Mouse (Mus musculus) heart, embryonic 14.5 days (tissue): ENCODE results near the gene Fam118b. TPM values are rescaled to one million over a fixed set of nuclear protein-coding genes. Genes with fewer than 3 reads are reported as not detected.
A peak's percentile ranks its signal among the peaks of the same experiment; 100 is the strongest.

Experiments
- ATAC-seq: fragments of 200-750 bp; cut with Nextera tagmentation; 2 replicates; pipeline ENCODE4 v1.8.0; 2017; ENCODE audit warnings: low read depth, moderate TSS enrichment; ENCODE audit not compliant: insufficient number of reproducible peaks, insufficient read depth, low FRiP score
- H3K27ac ChIP-seq, 2 experiments: fragments of 200-500 bp in 1 of 2; fragments of 300-500 bp in 1 of 2; sonication (generic) in 1 of 2; replicated peaks in 1 of 2; 2 replicates each; pipeline ENCODE4 v1.5.1; 2012 to 2014; ENCODE audit warnings: low read depth in 2 of 2, low read length in 2 of 2, control low read depth in 1 of 2, mild to moderate bottlenecking in 1 of 2, mixed read lengths in 1 of 2; ENCODE audit not compliant: control insufficient read depth in 1 of 2, insufficient read depth in 1 of 2
- H3K27me3 ChIP-seq: fragments of 300-500 bp; sonication (generic); 2 replicates; pipeline ENCODE4 v1.6.1; 2014; ENCODE audit warnings: mild to moderate bottlenecking, low read length, control low read depth; ENCODE audit not compliant: control insufficient read depth, insufficient read depth
- H3K36me3 ChIP-seq: fragments of 300-500 bp; sonication (generic); 2 replicates; pipeline ENCODE4 v1.6.1; 2014; ENCODE audit warnings: mild to moderate bottlenecking, control low read depth, low read length, mixed read lengths; ENCODE audit not compliant: control insufficient read depth, insufficient read depth
- H3K4me1 ChIP-seq, 2 experiments: fragments of 200-500 bp in 1 of 2; fragments of 300-500 bp in 1 of 2; sonication (generic) in 1 of 2; 2 replicates each; pipeline ENCODE4 v1.6.1; 2012 to 2014; ENCODE audit warnings: low read length in 2 of 2, control low read depth in 1 of 2, mixed read lengths in 1 of 2; ENCODE audit not compliant: control insufficient read depth in 2 of 2, insufficient read depth in 2 of 2
- H3K4me2 ChIP-seq: fragments of 300-500 bp; sonication (generic); 2 replicates; pipeline ENCODE4 v1.6.1; 2014; ENCODE audit warnings: mild to moderate bottlenecking, low read length
- H3K4me3 ChIP-seq, 2 experiments: fragments of 200-500 bp in 1 of 2; fragments of 300-500 bp in 1 of 2; sonication (generic) in 1 of 2; 2 replicates each; pipeline ENCODE4 v1.5.1; 2012 to 2014; ENCODE audit warnings: low read length in 2 of 2, mild to moderate bottlenecking in 2 of 2, control low read depth in 1 of 2, low read depth in 1 of 2, moderate library complexity in 1 of 2; ENCODE audit not compliant: control insufficient read depth in 1 of 2, insufficient read depth in 1 of 2
- H3K9ac ChIP-seq: fragments of 300-500 bp; sonication (generic); 2 replicates; pipeline ENCODE4 v1.6.1; 2014; ENCODE audit warnings: mild to moderate bottlenecking, low read length
- H3K9me3 ChIP-seq: fragments of 300-500 bp; sonication (generic); 2 replicates; pipeline ENCODE4 v1.6.1; 2016; ENCODE audit warnings: low read length, control low read depth; ENCODE audit not compliant: control insufficient read depth
- WGBS: fragments of 180-500 bp; shearing (Covaris S2); extraction: QIAGEN DNeasy Blood & Tissue Kit; methylation state at CpG from one replicate; pipeline ENCODE4 v1.1.7; 2014; 5-methylcytosine and 5-hydroxymethylcytosine counted together
- polyA plus RNA-seq: library from polyadenylated mRNA; unstranded; fragments of >200 nt; fragmentation: Nextera tagmentation; extraction: Ambion mirVana; gene quantifications from 2 replicates; pipeline ENCODE4 v1.2.1, GENCODE M21; 2014

The Fam118b gene
- polyA plus RNA-seq, 1 experiment from 2014 or later, result 28.3 TPM

DNA sequence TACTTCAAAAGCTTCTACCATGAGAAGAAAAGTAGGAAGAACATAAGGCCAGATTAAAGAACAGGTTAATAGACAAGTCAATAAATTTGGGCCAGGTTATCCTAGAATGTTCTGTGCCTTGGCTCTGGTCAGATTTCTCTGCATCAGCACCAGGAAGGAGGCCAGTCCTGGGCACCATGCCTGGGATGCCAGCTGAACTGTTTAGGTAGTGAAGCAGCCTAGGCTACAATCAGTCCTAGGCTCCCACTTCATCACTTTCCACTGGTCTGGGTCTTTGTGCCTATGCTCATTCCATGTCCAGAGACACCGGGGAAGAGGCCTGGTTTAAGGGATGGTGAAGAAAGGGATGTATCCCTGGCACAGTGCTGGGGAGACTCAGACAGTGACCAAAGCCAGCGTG, 63.2 kb downstream of the Fam118b start:
- no peak overlapping the region for H3K9ac ChIP-seq
- ATAC-seq, result no peak
- H3K4me2 ChIP-seq, result no peak overlapping the region
- no peak overlapping the region for H3K27ac ChIP-seq
- no peaks in the 10 kb centered on the region for H3K9me3 ChIP-seq
- no peaks in the 10 kb centered on the region for H3K27me3 ChIP-seq
- H3K4me1 ChIP-seq, result peaks cover 2 to 11% of the 10 kb centered on the region in 2 experiments
- H3K4me3 ChIP-seq, result no peak overlapping the region
- 92% methylated on average over 2 of the region's 2 CpGs for WGBS
- H3K36me3 ChIP-seq, result peaks cover 58% of the 10 kb centered on the region

GRCm38 (mm10) chr9:35203536-35203935, 64.1 kb downstream of the Fam118b start:
- peaks cover 2 to 15% of the 10 kb centered on the region in 2 experiments for H3K4me1 ChIP-seq
- H3K9ac ChIP-seq, result no peak overlapping the region
- WGBS, result 27% methylated on average over 3 of the region's 3 CpGs
- no peak for ATAC-seq
- no peak overlapping the region for H3K4me2 ChIP-seq
- H3K4me3 ChIP-seq, result no peak overlapping the region
- H3K36me3 ChIP-seq, result peaks cover 49% of the 10 kb centered on the region
- H3K27ac ChIP-seq, result no peak overlapping the region
- H3K27me3 ChIP-seq, result no peaks in the 10 kb centered on the region
- no peaks in the 10 kb centered on the region for H3K9me3 ChIP-seq

- no peak for ATAC-seq
- Histone ChIP-seq H3K4me1 (peaks cover 2 to 15% of the 10 kb centered on the region in 2 experiments), H3K4me3 (peak overlapping the region in 1 of 2 experiments; percentile 81; a peak in 3 of 4 replicates), H3K4me2 (peak overlapping the region; percentile 77), H3K27ac (0 out of 4 replicates have a peak overlapping the region, but pooled peaks of 1 of the 2 experiments have one; percentile 57), H3K9ac (peak overlapping the region; percentile 89), H3K27me3 (no peaks in the 10 kb centered on the region), H3K9me3 (no peaks in the 10 kb centered on the region), H3K36me3 (peaks cover 20% of the 10 kb centered on the region)
- WGBS, result 57% methylated on average over 9 of the region's 9 CpGs
Measured at GRCm38 (mm10) chr9:35200529-35201060, 67.0 kb downstream of the Fam118b start.

GRCm38 (mm10) chr9:35199772-35200471, 67.7 kb downstream of the Fam118b start, which contains the start of the genes Srpr and Tirap:
Gene Srpr, plus strand, starts transcription at chr9:35200175.
Gene Tirap, minus strand, starts transcription at chr9:35200291.
- Histone ChIP-seq H3K4me3 (peak within 1 kb of the TSS; percentile 67 to 81), H3K9ac (peak within 1 kb of the TSS; percentile 89), H3K36me3 (peaks cover 13% of the 10 kb centered on the region), H3K4me1 (peaks cover 2 to 15% of the 10 kb centered on the region in 2 experiments), H3K9me3 (no peaks in the 10 kb centered on the region), H3K27me3 (no peaks in the 10 kb centered on the region), H3K27ac (peak within 1 kb of the TSS; percentile 8 to 57; a peak in 3 of 4 replicates), H3K4me2 (peak within 1 kb of the TSS; percentile 77)
- ATAC-seq, result peak; percentile 91
- 1% methylated on average over 32 of the region's 44 CpGs for WGBS

DNA sequence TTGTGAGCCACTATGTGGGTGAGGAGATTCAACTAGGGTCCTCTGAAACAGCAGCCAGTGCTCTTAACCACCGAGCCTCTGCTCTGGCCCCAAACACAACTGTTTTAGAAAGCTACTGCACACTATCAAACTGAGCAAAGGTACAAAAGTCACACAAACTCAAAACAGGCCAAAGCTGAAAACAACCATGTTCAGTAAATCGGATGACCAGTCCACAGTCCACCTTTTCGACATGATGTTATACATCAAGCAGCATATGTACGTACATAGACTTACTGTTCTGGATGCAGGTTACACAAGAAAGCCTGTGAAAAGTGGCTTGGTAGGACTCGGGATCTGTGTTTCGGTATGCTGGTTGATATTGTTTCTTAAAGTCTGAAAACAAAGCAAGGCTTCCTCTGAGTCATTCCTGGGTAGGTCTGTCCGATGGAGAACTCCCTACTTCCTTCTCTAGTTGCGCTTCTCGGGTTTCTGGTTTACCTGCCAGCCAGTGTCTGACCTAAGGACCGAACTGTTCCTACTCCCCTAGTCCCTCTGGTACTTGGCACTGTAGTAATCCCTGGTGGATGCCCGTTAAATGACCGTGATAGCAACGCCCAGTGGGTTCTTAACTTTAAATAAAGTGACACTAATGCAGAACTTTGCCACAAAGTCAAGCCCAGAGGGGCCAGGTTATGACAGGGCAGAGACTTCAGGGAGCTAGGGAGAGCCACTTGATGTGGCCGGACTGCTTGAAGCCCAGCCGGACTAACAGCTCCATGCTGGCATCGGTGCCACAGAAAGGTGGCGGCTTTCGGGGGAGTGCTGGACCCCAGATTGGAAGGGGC, 68.4 kb downstream of the Fam118b start:
- no peaks in the 10 kb centered on the region for H3K9me3 ChIP-seq
- peak overlapping the region; percentile 8 to 57; a peak in 3 of 4 replicates for H3K27ac ChIP-seq
- peak overlapping the region; percentile 67 to 81 for H3K4me3 ChIP-seq
- H3K4me1 ChIP-seq, result peaks cover 2 to 15% of the 10 kb centered on the region in 2 experiments
- peak overlapping the region; percentile 89 for H3K9ac ChIP-seq
- ATAC-seq, result peak; percentile 47; the same call in 1 of the 2 replicates
- H3K4me2 ChIP-seq, result peak overlapping the region; percentile 77
- no peaks in the 10 kb centered on the region for H3K27me3 ChIP-seq
- WGBS, result 24% methylated on average over 18 of the region's 18 CpGs
- H3K36me3 ChIP-seq, result peaks cover 5% of the 10 kb centered on the region

- Histone ChIP-seq H3K4me1 (peaks cover 2 to 15% of the 10 kb centered on the region in 2 experiments), H3K9me3 (no peaks in the 10 kb centered on the region), H3K36me3 (no peaks in the 10 kb centered on the region), H3K27ac (no peak overlapping the region), H3K4me2 (no peak overlapping the region), H3K4me3 (no peak overlapping the region), H3K27me3 (no peaks in the 10 kb centered on the region), H3K9ac (no peak overlapping the region)
- 85% methylated on average over 10 of the region's 10 CpGs for WGBS
- ATAC-seq, result no peak
Measured at GRCm38 (mm10) chr9:35198351-35198750, 69.3 kb downstream of the Fam118b start.

DNA sequence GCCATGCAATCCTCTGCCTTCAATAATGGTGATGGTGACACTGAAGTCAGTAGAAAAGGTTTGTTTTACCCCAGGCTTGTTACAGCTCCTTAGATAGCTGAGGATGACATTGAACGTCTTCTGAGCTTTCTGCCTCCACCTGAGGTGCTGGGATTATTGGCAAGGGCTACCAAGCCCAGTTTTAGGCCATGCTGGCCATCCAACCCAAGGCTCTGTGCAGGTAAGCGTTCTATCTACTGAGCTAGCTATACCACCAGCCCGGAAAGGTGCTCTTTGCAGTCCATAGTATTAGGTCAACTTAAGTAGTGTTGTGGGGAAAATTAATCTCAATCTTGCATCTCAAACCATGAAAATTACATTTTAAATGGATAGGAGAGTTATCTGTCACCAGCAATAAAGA, 70.0 kb downstream of the Fam118b start:
- Histone ChIP-seq H3K27me3 (no peaks in the 10 kb centered on the region), H3K4me3 (no peak overlapping the region), H3K4me1 (peaks cover 2 to 15% of the 10 kb centered on the region in 2 experiments), H3K9me3 (no peaks in the 10 kb centered on the region), H3K9ac (no peak overlapping the region), H3K36me3 (no peaks in the 10 kb centered on the region), H3K4me2 (no peak overlapping the region), H3K27ac (no peak overlapping the region)
- ATAC-seq, result no peak
- WGBS, result 89% methylated on average over 3 of the region's 3 CpGs
